Mouse (Mus musculus): Measurements from ENCODE around the gene Ftsj3. TPM values are rescaled to one million over a fixed set of nuclear protein-coding genes. Genes with fewer than 3 reads are reported as not detected.
"Not testable (repeated sequence)": the region's sequence is repeated elsewhere in the genome, so short reads cannot be mapped to it uniquely, and the experiment has no call there.

Ftsj3 gene
- total and polyA plus RNA-seq, 3 experiments: 21.6 to 109 (median 49.0) TPM

- no peaks in the 10 kb centered on the region for H3K9me3 ChIP-seq (replicated peaks)
- DNase-seq (ENCODE audit: low spot score): no peak
- no peak for TF ChIP-seq CTCF (IDR thresholded peaks at IDR 0.05; ENCODE audit: low read depth, low read length)
- H3K4me1 ChIP-seq (ENCODE audit: insufficient read depth, low read depth, low read length): peaks cover 53% of the 10 kb centered on the region
- H3K4me3 ChIP-seq (ENCODE audit: low read depth, low read length): peak overlapping the region; percentile 88
- peaks cover 79% of the 10 kb centered on the region for H3K36me3 ChIP-seq (replicated peaks)
- no peak for ATAC-seq (ENCODE audit: extremely low read depth, insufficient number of reproducible peaks, low FRiP score, poor library complexity, severe bottlenecking)
- H3K27me3 ChIP-seq (ENCODE audit: insufficient read depth, low read length): no peaks in the 10 kb centered on the region
Observed at GRCm38 (mm10) chr11:106254767-106255166, 1.1 kb downstream of the Ftsj3 start.

- Histone ChIP-seq H3K4me3 (ENCODE audit: low read depth, low read length) (no peak overlapping the region), H3K36me3 (replicated peaks) (peaks cover 97% of the 10 kb centered on the region), H3K4me1 (ENCODE audit: insufficient read depth, low read depth, low read length) (peaks cover 30% of the 10 kb centered on the region), H3K9me3 (replicated peaks) (no peaks in the 10 kb centered on the region), H3K27me3 (ENCODE audit: insufficient read depth, low read length) (no peaks in the 10 kb centered on the region)
- ATAC-seq (ENCODE audit: extremely low read depth, insufficient number of reproducible peaks, low FRiP score, poor library complexity, severe bottlenecking) (no peak), DNase-seq (ENCODE audit: low spot score) (no peak)
- TF ChIP-seq GATA2 (IDR thresholded peaks at IDR 0.05; ENCODE audit: borderline replicate concordance, low read depth, low read length) (no peak), CTCF (IDR thresholded peaks at IDR 0.05; ENCODE audit: low read depth, low read length) (no peak), TAL1 (conservative IDR thresholded peaks at IDR 0.05; ENCODE audit: low read depth, low read length) (no peak), GATA1 (IDR thresholded peaks at IDR 0.05; ENCODE audit: borderline replicate concordance, low read length) (no peak), POLR2AphosphoS5 (IDR thresholded peaks at IDR 0.05; ENCODE audit: insufficient replicate concordance, low read depth, low read length) (no peak)
Observed at GRCm38 (mm10) chr11:106249326-106249725, 6.6 kb downstream of the Ftsj3 start.

DNA sequence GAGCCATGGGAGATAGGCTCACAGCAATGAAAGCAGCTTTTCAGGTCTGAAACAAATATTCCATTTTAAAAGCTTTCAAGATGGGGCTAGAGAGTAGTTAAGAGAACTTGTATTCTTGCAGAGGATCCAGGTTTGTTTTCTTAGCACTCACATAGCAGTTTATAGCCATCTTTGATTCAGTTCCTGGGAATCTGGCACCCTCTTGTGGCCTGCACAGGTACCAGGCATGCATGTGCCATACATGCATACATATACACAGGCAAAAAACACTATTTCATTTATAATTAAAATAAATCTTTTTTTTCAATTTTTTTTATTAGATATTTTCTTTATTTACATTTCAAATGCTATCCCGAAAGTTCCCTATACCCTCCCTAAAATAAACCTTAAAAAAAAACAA is 9.0 kb downstream of the Ftsj3 start:
- TF ChIP-seq POLR2AphosphoS5 (IDR thresholded peaks at IDR 0.05; ENCODE audit: insufficient replicate concordance, low read depth, low read length): no peak
- no peak for TF ChIP-seq GATA1 (IDR thresholded peaks at IDR 0.05; ENCODE audit: borderline replicate concordance, low read length)
- no peak for TF ChIP-seq TAL1 (conservative IDR thresholded peaks at IDR 0.05; ENCODE audit: low read depth, low read length)
- TF ChIP-seq GATA2 (IDR thresholded peaks at IDR 0.05; ENCODE audit: borderline replicate concordance, low read depth, low read length): no peak
- no peak for TF ChIP-seq CTCF (IDR thresholded peaks at IDR 0.05; ENCODE audit: low read depth, low read length)
- H3K36me3 ChIP-seq (replicated peaks): peaks cover 97% of the 10 kb centered on the region
- H3K27me3 ChIP-seq (ENCODE audit: insufficient read depth, low read length): no peaks in the 10 kb centered on the region
- no peak for ATAC-seq (ENCODE audit: extremely low read depth, insufficient number of reproducible peaks, low FRiP score, poor library complexity, severe bottlenecking)
- peaks cover 8% of the 10 kb centered on the region; the same call in 1 of the 2 replicates for H3K4me1 ChIP-seq (ENCODE audit: insufficient read depth, low read depth, low read length)
- no peaks in the 10 kb centered on the region for H3K9me3 ChIP-seq (replicated peaks)
- no peak overlapping the region for H3K4me3 ChIP-seq (ENCODE audit: low read depth, low read length)
- DNase-seq (ENCODE audit: low spot score): no peak

GRCm38 (mm10) chr11:106233978-106234377 is 21.9 kb downstream of the Ftsj3 start:
- ATAC-seq (ENCODE audit: extremely low read depth, insufficient number of reproducible peaks, low FRiP score, poor library complexity, severe bottlenecking); H3K9me3 ChIP-seq (replicated peaks); H3K27me3 ChIP-seq (ENCODE audit: insufficient read depth, low read length); DNase-seq (ENCODE audit: low spot score); H3K4me1 ChIP-seq (ENCODE audit: insufficient read depth, low read depth, low read length); H3K4me3 ChIP-seq (ENCODE audit: low read depth, low read length): not testable (repeated sequence)
- H3K36me3 ChIP-seq (replicated peaks): peaks cover 85% of the 10 kb centered on the region

GRCm38 (mm10) chr11:106220603-106221002 is 35.3 kb downstream of the Ftsj3 start:
- TF ChIP-seq CTCF (IDR thresholded peaks at IDR 0.05; ENCODE audit: low read depth, low read length) (no peak), GATA2 (IDR thresholded peaks at IDR 0.05; ENCODE audit: borderline replicate concordance, low read depth, low read length) (no peak), GATA1 (IDR thresholded peaks at IDR 0.05; ENCODE audit: borderline replicate concordance, low read length) (no peak), POLR2AphosphoS5 (IDR thresholded peaks at IDR 0.05; ENCODE audit: insufficient replicate concordance, low read depth, low read length) (no peak), TAL1 (conservative IDR thresholded peaks at IDR 0.05; ENCODE audit: low read depth, low read length) (no peak)
- Histone ChIP-seq H3K27me3 (ENCODE audit: insufficient read depth, low read length) (no peaks in the 10 kb centered on the region), H3K9me3 (replicated peaks) (no peaks in the 10 kb centered on the region), H3K36me3 (replicated peaks) (peaks cover 39% of the 10 kb centered on the region), H3K4me1 (ENCODE audit: insufficient read depth, low read depth, low read length) (peaks cover 18% of the 10 kb centered on the region), H3K4me3 (ENCODE audit: low read depth, low read length) (no peak overlapping the region)
- no peak for ATAC-seq (ENCODE audit: extremely low read depth, insufficient number of reproducible peaks, low FRiP score, poor library complexity, severe bottlenecking)
- no peak for DNase-seq (ENCODE audit: low spot score)

DNA sequence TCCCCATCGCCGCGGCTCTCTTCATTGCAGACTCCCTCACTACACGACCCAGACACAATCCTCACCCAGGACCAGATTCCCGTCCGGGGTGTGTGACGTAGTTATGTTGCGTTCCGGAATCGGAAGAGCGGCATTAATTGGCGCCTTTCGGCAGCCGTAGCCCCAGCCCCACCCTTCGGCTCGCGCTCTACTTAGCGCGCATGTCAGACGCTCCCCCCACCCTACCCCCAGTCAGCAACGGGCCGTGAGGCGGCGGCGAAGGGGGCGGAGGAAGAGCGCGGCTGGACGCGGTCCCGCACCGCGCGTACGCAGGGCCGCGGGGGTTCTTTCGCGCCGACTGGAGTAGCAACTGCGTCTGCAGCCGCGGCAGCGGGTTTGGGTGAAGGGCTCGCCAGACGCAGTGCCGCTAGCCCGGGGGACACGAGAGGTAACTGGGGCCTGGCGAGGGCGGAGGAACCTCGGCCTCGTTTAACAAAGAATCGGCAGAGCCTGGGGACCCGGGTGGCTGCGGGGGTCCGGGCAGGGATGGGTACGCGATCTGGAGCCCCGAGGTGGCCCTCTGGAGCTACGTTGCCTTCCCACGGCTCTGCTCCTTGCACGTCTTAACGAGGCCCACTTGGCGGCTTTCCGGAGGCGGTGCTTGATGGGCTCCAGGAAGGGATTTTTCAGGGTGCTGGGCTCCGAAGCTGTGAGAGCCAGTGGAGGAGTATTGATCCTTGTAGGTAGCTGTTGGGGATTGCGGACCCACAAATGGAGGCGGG is 39.0 kb downstream of the Ftsj3 start, which contains the start of gene Ddx42:
Gene Ddx42 (plus strand): TSS at position 197 of the 761 bp plus-strand sequence.
- no peak for TF ChIP-seq GATA2 (IDR thresholded peaks at IDR 0.05; ENCODE audit: borderline replicate concordance, low read depth, low read length)
- TF ChIP-seq POLR2AphosphoS5 (IDR thresholded peaks at IDR 0.05; ENCODE audit: insufficient replicate concordance, low read depth, low read length): 0 out of 2 replicates have a peak, but pooled peaks have one; percentile 15
- TF ChIP-seq GATA1 (IDR thresholded peaks at IDR 0.05; ENCODE audit: borderline replicate concordance, low read length): no peak
- no peak for TF ChIP-seq TAL1 (conservative IDR thresholded peaks at IDR 0.05; ENCODE audit: low read depth, low read length)

More for the DNA sequence above, 39.0 kb downstream of the Ftsj3 start, which contains the start of gene Ddx42:
- H3K4me3 ChIP-seq (ENCODE audit: low read depth, low read length): peak within 1 kb of the TSS; percentile 97
- peak; percentile 80 for DNase-seq (ENCODE audit: low spot score)
- H3K36me3 ChIP-seq (replicated peaks): peaks cover 36% of the 10 kb centered on the region
- H3K9me3 ChIP-seq (replicated peaks): no peaks in the 10 kb centered on the region
- peak; percentile 74 for ATAC-seq (ENCODE audit: extremely low read depth, insufficient number of reproducible peaks, low FRiP score, poor library complexity, severe bottlenecking)
- H3K4me1 ChIP-seq (ENCODE audit: insufficient read depth, low read depth, low read length): peaks cover 37% of the 10 kb centered on the region
- H3K27me3 ChIP-seq (ENCODE audit: insufficient read depth, low read length): no peaks in the 10 kb centered on the region
